Mouse (Mus musculus): ENCODE data around the gene Trpm8.

GRCm38 (mm10) chr1:88249596-88249995 lies 27.9 kb upstream of the Trpm8 start:
- no peak for TF ChIP-seq CTCF (IDR thresholded peaks at IDR 0.05; ENCODE audit: low read depth)
- no peak for TF ChIP-seq EP300 (IDR thresholded peaks at IDR 0.05; ENCODE audit: low read depth)

All from heart, postnatal 0 days (tissue).